Comparison of ENCODE assay signal across 13 mouse cellular contexts in genomic region chr15:78170708-78171107, GRCm38 (mm10). TPM values are rescaled to one million over a fixed set of nuclear protein-coding genes. Genes with fewer than 3 reads are reported as not detected.
DNase-seq lines count a peak whose midpoint lies in the region.
"Had no signal": no experiment of that assay in that cellular context is flagged by ENCODE, and none has a peak within 500 bp of the region (broad histone marks: within the 10 kb centered on the region; RNA-seq: fewer than 3 reads in every experiment).

No protein-coding gene starts in this region.

- peak; percentile 35 for DNase-seq in lung, postnatal 36 days
- DNase-seq in lung, postnatal 14 days: no peak
- DNase-seq in naive thymus-derived CD4-positive, alpha-beta T cell, adult 2 months (ENCODE audit: low read depth): peak; percentile 71
- DNase-seq in splenic B cell, adult 2 months (ENCODE audit: low read depth, low spot score): peak; percentile 76
- no peak for DNase-seq in left cerebral cortex, postnatal 36 days (ENCODE audit: low spot score in 2 of 2)
- DNase-seq in ovary, adult 18-20 months (ENCODE audit: low spot score): no peak
- DNase-seq in gastrocnemius, postnatal 14 days: no peak
- DNase-seq: adrenal gland, adult 2 months; gastrocnemius, postnatal 25 days; kidney, postnatal 14 days; lung, adult 2 months had no signal

- intact Hi-C loops in left cerebral cortex, postnatal 36 days (cut with DNase I): loop anchor here (10.0 kb wide), 1 partner anchor 364 kb away; the partner anchor contains the start of gene C1qtnf6
- intact Hi-C loops in gastrocnemius, postnatal 14 days (cut with DNase I; ENCODE audit: low total_unique reads): no loop called here

- no peaks in the 10 kb centered on the region for H3K27me3 ChIP-seq in splenic B cell, adult 2 months (ENCODE audit: control insufficient read depth, insufficient read depth, low read length, poor library complexity, severe bottlenecking)
- H3K27me3 ChIP-seq: heart, embryonic 12.5 days had no signal

- H3K36me3 ChIP-seq in splenic B cell, adult 2 months (ENCODE audit: control insufficient read depth, insufficient read depth, low read length, poor library complexity, severe bottlenecking): no peaks in the 10 kb centered on the region

RNA-seq across cellular contexts. Expression of gene Ift27, which starts 3.2 kb away (rescaled TPM):
- 10 to 100 TPM; 34.5 to 38.1 TPM for total RNA-seq in left cerebral cortex, postnatal 36 days (2021)
- 10 to 100 TPM; 53.4 to 55.0 TPM for total RNA-seq in gastrocnemius, postnatal 14 days (2021)

RNA-seq across cellular contexts. Expression of gene Pvalb, which starts 35.5 kb away (rescaled TPM):
- 100 to 1,000 TPM in 1 of 2 experiments, 10 to 100 TPM in 1; 73.3 to 114 TPM for total RNA-seq in left cerebral cortex, postnatal 36 days (2021)
- over 10,000 TPM; 19,167 to 21,154 TPM for total RNA-seq in gastrocnemius, postnatal 14 days (2021)
- total RNA-seq: adrenal gland, adult 2 months; megakaryocyte-erythroid progenitor cell, adult 5-6 weeks had no signal

RNA-seq across cellular contexts. Expression of gene Cacng2, which starts 50.9 kb away (rescaled TPM):
- total RNA-seq in left cerebral cortex, postnatal 36 days (2021): 10 to 100 TPM; 54.1 to 56.5 TPM
- not detected for total RNA-seq in gastrocnemius, postnatal 14 days (2021)
- total RNA-seq: gastrocnemius, postnatal 25 days; megakaryocyte-erythroid progenitor cell, adult 5-6 weeks had no signal

Comparison
In these comparisons a context has a peak if more than half of its experiments do, and no peak if none do; other contexts are left out.
1. DNase-seq: peak in lung, postnatal 36 days (single experiment), naive thymus-derived CD4-positive, alpha-beta T cell, adult 2 months (single experiment) and splenic B cell, adult 2 months (single experiment); none in lung, postnatal 14 days (single experiment), left cerebral cortex, postnatal 36 days (0 of 2), ovary, adult 18-20 months (single experiment) and gastrocnemius, postnatal 14 days (single experiment).
2. RNA of gene Pvalb, which starts 35.5 kb away (total RNA-seq): 19,167 to 21,154 TPM in gastrocnemius, postnatal 14 days; 73.3 to 114 TPM in left cerebral cortex, postnatal 36 days; every median in the first group is over 100 times any median in the second.
3. RNA of gene Cacng2, which starts 50.9 kb away (total RNA-seq): 54.1 to 56.5 TPM in left cerebral cortex, postnatal 36 days; not detected in gastrocnemius, postnatal 14 days; every median in the first group is over 10 times any median in the second.